ENCODE assay signal across 15 mouse cellular contexts in the genomic region with DNA sequence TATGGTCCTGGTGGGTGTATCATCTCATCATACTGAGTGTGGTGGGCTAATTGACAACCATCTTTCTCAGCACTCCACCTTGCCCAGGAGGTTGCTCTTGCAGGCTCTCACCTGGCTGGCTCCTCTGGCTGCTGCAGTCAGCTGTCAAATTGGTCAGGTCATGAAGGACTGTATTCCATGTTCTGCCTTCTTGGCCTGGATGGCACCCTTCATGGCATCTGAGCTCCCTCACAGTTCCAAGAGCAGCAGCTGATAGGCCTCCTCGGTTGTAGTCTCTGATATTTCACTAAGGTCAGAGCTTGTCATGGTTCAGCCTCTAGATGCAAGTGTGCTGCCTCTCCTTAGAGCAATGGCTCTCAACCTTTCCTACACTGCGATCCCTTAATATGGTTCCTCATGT.
"Had no signal": no experiment of that assay in that cellular context is flagged by ENCODE, and none has a peak within 500 bp of the region (broad histone marks: within the 10 kb centered on the region; RNA-seq: fewer than 3 reads in every experiment).

No protein-coding gene starts in this region.

- H3K9ac ChIP-seq: limb, embryonic 15.5 days; liver, embryonic 12.5 days; lung, embryonic 14.5 days; neural tube, embryonic 13.5 days had no signal

- ATAC-seq: liver, embryonic 12.5 days; midbrain, embryonic 16.5 days had no signal

- H3K36me3 ChIP-seq: liver, embryonic 12.5 days; midbrain, embryonic 10.5 days; neural tube, embryonic 13.5 days had no signal

- H3K27ac ChIP-seq: left cerebral cortex, adult 2 months; limb, embryonic 15.5 days; liver, embryonic 12.5 days; midbrain, embryonic 10.5 days; neural tube, embryonic 13.5 days had no signal

- H3K4me2 ChIP-seq: limb, embryonic 15.5 days; liver, embryonic 12.5 days; lung, embryonic 14.5 days; neural tube, embryonic 13.5 days had no signal

- H3K27me3 ChIP-seq: limb, embryonic 15.5 days; liver, embryonic 12.5 days; neural tube, embryonic 13.5 days had no signal

- H3K9me3 ChIP-seq: limb, embryonic 15.5 days; liver, embryonic 12.5 days; midbrain, embryonic 10.5 days; neural tube, embryonic 13.5 days had no signal

- H3K4me3 ChIP-seq: left cerebral cortex, adult 2 months; limb, embryonic 15.5 days; liver, embryonic 12.5 days; midbrain, embryonic 10.5 days; neural tube, embryonic 13.5 days had no signal

- DNase-seq: kidney, postnatal 25 days; lung, embryonic 14.5 days; lung, postnatal 10 days; lung, postnatal 4 days; retina, postnatal 1 day; right cerebral cortex, postnatal 4 days; spleen, adult 18-20 months; thymus, adult 2 months; thymus, postnatal 25 days had no signal
